Mouse (Mus musculus) G1E (cell line): Measurements from ENCODE around the gene Dlk1.

Source experiments
- CTCF ChIP-seq: IDR thresholded peaks from 2 replicates; pipeline ENCODE4 v1.5.1; 2012; ENCODE audit warnings: low read depth, low read length, inconsistent platforms, mixed read lengths
- GATA2 ChIP-seq: IDR thresholded peaks from 2 replicates; pipeline ENCODE4 v1.6.1; 2012; ENCODE audit warnings: low read depth, low read length, inconsistent platforms, borderline replicate concordance
- TAL1 ChIP-seq: conservative IDR thresholded peaks from 2 replicates; pipeline ENCODE4 v1.6.1; 2012; ENCODE audit warnings: low read depth, low read length, inconsistent platforms, mixed read lengths

- TF ChIP-seq CTCF (no peak), TAL1 (no peak), GATA2 (no peak)
Measured at GRCm38 (mm10) chr12:109474187-109474606, 21.6 kb downstream of the Dlk1 start.
